Mouse (Mus musculus) liver, embryonic 15.5 days (tissue): ENCODE results near the gene Cog8. TPM values are rescaled to one million over a fixed set of nuclear protein-coding genes. Genes with fewer than 3 reads are reported as not detected.
A peak's percentile ranks its signal among the peaks of the same experiment; 100 is the strongest.
"Not testable (repeated sequence)": the region's sequence is repeated elsewhere in the genome, so short reads cannot be mapped to it uniquely, and the experiment has no call there.

Experiments used
- ATAC-seq: fragments of 200-750 bp; cut with Nextera tagmentation; 2 replicates; pipeline ENCODE4 v1.8.0; 2017; ENCODE audit warnings: moderate number of reproducible peaks, mild to moderate bottlenecking, moderate library complexity; ENCODE audit not compliant: insufficient read depth
- H3K27ac ChIP-seq: fragments of 300-500 bp; sonication (generic); replicated peaks from 2 replicates; pipeline ENCODE4 v1.5.1; 2015; ENCODE audit warnings: mild to moderate bottlenecking, inconsistent platforms
- H3K27me3 ChIP-seq: fragments of 300-500 bp; sonication (generic); 2 replicates; pipeline ENCODE4 v1.6.1; 2015; ENCODE audit warnings: mild to moderate bottlenecking, inconsistent platforms
- H3K36me3 ChIP-seq: fragments of 300-500 bp; sonication (generic); replicated peaks from 2 replicates; pipeline ENCODE4 v1.6.1; 2015; ENCODE audit warnings: moderate library complexity, mild to moderate bottlenecking, inconsistent platforms
- H3K4me1 ChIP-seq: fragments of 300-500 bp; sonication (generic); replicated peaks from 2 replicates; pipeline ENCODE4 v1.6.1; 2015; ENCODE audit warnings: inconsistent platforms
- H3K4me2 ChIP-seq: fragments of 300-500 bp; sonication (generic); 2 replicates; pipeline ENCODE4 v1.6.1; 2015; ENCODE audit warnings: moderate library complexity, mild to moderate bottlenecking, inconsistent platforms
- H3K4me3 ChIP-seq: fragments of 300-500 bp; sonication (generic); replicated peaks from 2 replicates; pipeline ENCODE4 v1.5.1; 2015; ENCODE audit warnings: mild to moderate bottlenecking, inconsistent platforms
- H3K9ac ChIP-seq: fragments of 300-500 bp; sonication (generic); 2 replicates; pipeline ENCODE4 v1.6.1; 2015; ENCODE audit warnings: moderate library complexity, mild to moderate bottlenecking, inconsistent platforms
- H3K9me3 ChIP-seq: fragments of 300-500 bp; sonication (generic); replicated peaks from 2 replicates; pipeline ENCODE4 v1.6.1; 2016; ENCODE audit warnings: inconsistent platforms
- WGBS: fragments of 180-500 bp; shearing (Covaris S2); methylation state at CpG from one replicate; pipeline ENCODE4 v1.1.7; 2015; ENCODE audit warnings: mixed read lengths; ENCODE audit not compliant: insufficient replicate concordance; 5-methylcytosine and 5-hydroxymethylcytosine counted together
- microRNA-seq: library from miRNA; unstranded; fragments of <30 nt; microRNA quantifications from one replicate; pipeline ENCODE4, GENCODE M21; 2016
- polyA plus RNA-seq: library from polyadenylated mRNA; unstranded; fragments of >200 nt; fragmentation: Nextera tagmentation; extraction: Ambion mirVana; gene quantifications from 2 replicates; pipeline ENCODE4 v1.2.1, GENCODE M21; 2015

Cog8 gene
- polyA plus RNA-seq, 1 experiment from 2014 or later: 17.9 TPM

DNA sequence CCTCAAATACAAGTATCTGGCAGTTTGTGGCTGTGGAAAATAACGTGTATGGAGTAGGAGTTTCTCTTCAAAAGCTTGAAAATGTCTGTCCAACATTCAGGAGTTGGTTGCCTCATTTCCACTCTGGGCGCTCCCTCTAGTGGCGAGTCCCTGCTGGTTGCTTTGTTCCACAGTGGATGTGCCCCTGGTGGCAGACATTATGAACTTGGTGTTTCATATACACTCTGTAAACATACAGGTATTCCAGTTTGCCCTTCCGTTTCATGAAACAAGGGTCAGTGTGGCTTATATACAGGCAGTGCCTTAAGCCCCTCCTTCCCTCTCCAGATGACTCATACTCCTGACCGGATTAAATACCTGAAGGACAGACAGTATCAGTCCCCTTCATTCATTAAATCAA, 54.0 kb downstream of the Cog8 start:
- H3K27ac ChIP-seq: no peak overlapping the region
- no peak overlapping the region for H3K4me3 ChIP-seq
- H3K9ac ChIP-seq: no peak overlapping the region
- 26% methylated on average over 5 of the region's 5 CpGs for WGBS
- H3K4me1 ChIP-seq: 0 out of 2 replicates have a peak, but pooled peaks cover 8% of the 10 kb centered on the region
- no peaks in the 10 kb centered on the region for H3K27me3 ChIP-seq
- ATAC-seq: peak; percentile 37; the same call in 1 of the 2 replicates
- no peak overlapping the region for H3K4me2 ChIP-seq
- no peaks in the 10 kb centered on the region for H3K9me3 ChIP-seq
- H3K36me3 ChIP-seq: no peaks in the 10 kb centered on the region

DNA sequence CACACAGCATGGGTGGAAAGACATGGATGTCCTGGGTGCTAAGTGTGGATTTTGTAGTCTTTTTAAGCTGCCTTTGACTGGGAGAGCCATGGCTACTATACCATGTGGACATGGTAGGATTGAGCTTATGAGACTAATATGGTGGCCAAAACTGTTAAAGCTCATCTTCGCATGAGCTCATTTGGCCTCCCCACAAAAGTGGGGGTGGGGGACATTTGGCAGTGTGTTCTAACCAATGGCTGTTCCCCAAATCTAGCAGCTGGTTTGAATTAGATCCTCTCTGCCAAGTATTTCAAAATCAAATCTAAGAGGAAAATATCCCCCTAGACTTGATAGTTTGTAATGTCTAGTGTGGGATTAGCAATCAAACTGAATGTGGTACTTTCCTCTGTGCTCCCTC, 57.4 kb downstream of the Cog8 start:
- no peaks in the 10 kb centered on the region for H3K9me3 ChIP-seq
- whole genome bisulfite sequencing: 70% methylated on average over 1 of the region's 1 CpGs
- no peak overlapping the region for H3K4me3 ChIP-seq
- H3K4me2 ChIP-seq: no peak overlapping the region
- no peaks in the 10 kb centered on the region for H3K27me3 ChIP-seq
- no peaks in the 10 kb centered on the region for H3K36me3 ChIP-seq
- no peak overlapping the region for H3K9ac ChIP-seq
- H3K4me1 ChIP-seq: 0 out of 2 replicates have a peak, but pooled peaks cover 8% of the 10 kb centered on the region
- ATAC-seq: no peak
- H3K27ac ChIP-seq: no peak overlapping the region

DNA sequence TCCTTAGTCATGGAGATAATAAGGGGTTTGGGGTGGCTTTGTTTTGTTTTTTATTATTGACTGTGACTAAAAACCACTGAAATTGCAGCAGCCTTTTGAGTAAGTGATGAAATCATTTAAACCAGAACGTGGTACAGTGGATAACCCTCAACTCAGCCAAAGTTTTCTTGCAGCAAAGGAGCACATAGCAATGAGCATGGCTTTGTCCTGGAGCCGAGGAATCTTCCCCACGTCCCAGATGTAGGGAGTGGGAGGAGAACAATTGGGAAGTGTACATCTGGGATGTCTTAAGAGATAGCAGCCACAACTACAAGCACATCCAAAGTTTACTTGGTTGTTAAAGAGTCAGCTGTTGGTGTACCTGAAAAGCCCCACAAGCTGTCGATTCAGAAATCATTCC, 59.1 kb downstream of the Cog8 start:
- WGBS: 65% methylated on average over 4 of the region's 4 CpGs
- Histone ChIP-seq H3K9me3 (no peaks in the 10 kb centered on the region), H3K9ac (no peak overlapping the region), H3K4me1 (0 out of 2 replicates have a peak, but pooled peaks cover 1% of the 10 kb centered on the region), H3K36me3 (no peaks in the 10 kb centered on the region), H3K27ac (no peak overlapping the region), H3K4me2 (no peak overlapping the region), H3K27me3 (no peaks in the 10 kb centered on the region), H3K4me3 (no peak overlapping the region)
- ATAC-seq: no peak

DNA sequence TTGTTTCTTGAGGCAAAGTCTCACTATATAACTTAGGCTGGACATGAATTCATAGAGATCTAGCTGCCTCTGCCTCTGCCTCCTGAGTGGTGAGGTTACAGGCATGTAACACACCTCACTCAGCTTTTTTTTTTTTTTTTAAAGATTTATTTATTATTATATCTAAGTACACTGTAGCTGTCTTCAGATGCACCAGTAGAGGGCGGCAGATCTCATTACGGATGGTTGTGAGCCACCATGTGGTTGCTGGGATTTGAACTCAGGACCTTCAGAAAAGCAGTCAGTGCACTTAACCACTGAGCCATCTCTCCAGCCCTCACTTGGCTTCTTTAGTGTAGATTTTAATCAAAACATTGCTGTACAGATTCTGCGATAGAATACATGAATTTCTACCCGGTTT, 60.1 kb downstream of the Cog8 start:
- not testable (repeated sequence) for H3K36me3 ChIP-seq, H3K4me3 ChIP-seq, H3K4me2 ChIP-seq, H3K9ac ChIP-seq, H3K4me1 ChIP-seq, H3K27me3 ChIP-seq, H3K9me3 ChIP-seq, ATAC-seq, H3K27ac ChIP-seq
- WGBS: 63% methylated on average over 4 of the region's 4 CpGs

Small RNA genes within 50 kb of the gene (microRNA-seq; reads per million reads assigned to microRNA genes)
- 1.5 reads per million for gene Mir7075

Other genes starting within 250 kb of the Cog8 start
- 0.01 and 0.03 TPM in 2 replicates for gene Has3, start 186.4 kb downstream of the Cog8 start, polyA plus RNA-seq
- gene Utp4, start 163.1 kb downstream of the Cog8 start, polyA plus RNA-seq: 31.8 and 33.3 TPM in 2 replicates
- gene Sntb2, start 120.9 kb downstream of the Cog8 start, polyA plus RNA-seq: 1.3 and 1.6 TPM in 2 replicates
- 20.1 and 23.7 TPM in 2 replicates for gene Vps4a, start 25.5 kb downstream of the Cog8 start, polyA plus RNA-seq
- gene Pdf, start 8.1 kb downstream of the Cog8 start, polyA plus RNA-seq: 16.5 and 19.2 TPM in 2 replicates
- gene Nip7, start 188 bp upstream of the Cog8 start, polyA plus RNA-seq: 33.9 and 37.4 TPM in 2 replicates
- gene Tmed6, start 9.0 kb upstream of the Cog8 start, polyA plus RNA-seq: 4.1 and 5.2 TPM in 2 replicates
- 6.4 and 6.8 TPM in 2 replicates for gene Terf2, start 39.9 kb upstream of the Cog8 start, polyA plus RNA-seq
- gene Cyb5b, start 94.0 kb upstream of the Cog8 start, polyA plus RNA-seq: 23.8 and 24.5 TPM in 2 replicates
- 1.3 and 1.6 TPM in 2 replicates for gene Nfat5, start 236.8 kb upstream of the Cog8 start, polyA plus RNA-seq